Mouse (Mus musculus) left cerebral cortex, adult 18-20 months (tissue): ENCODE measurements around the gene Rex2. TPM values are rescaled to one million over a fixed set of nuclear protein-coding genes. Genes with fewer than 3 reads are reported as not detected.
"Not testable (repeated sequence)": the region's sequence is repeated elsewhere in the genome, so short reads cannot be mapped to it uniquely, and the experiment has no call there.

Experiments
- DNase-seq, 2 experiments: peaks; one replicate each; pipeline ENCODE4 v3.0.0; 2021 to 2022; ENCODE audit warnings: low spot score in 2 of 2, mixed read lengths in 1 of 2
- long read RNA-seq, 2 experiments: library from polyadenylated mRNA; stranded (forward); transcript quantifications; one replicate each; pipeline ENCODE4 v2.0.0; 2021
- total RNA-seq, 2 experiments: library from RNA; stranded (reverse); gene quantifications; 2 replicates each; pipeline ENCODE4 v1.2.3; 2021

Gene Rex2
- under 1 TPM in 1 of 2 experiments, not detected in 1; 0.09 TPM for total RNA-seq
- long read RNA-seq, experiment 1 = 0 reads
- long read RNA-seq, experiment 2 = 0 reads

DNA sequence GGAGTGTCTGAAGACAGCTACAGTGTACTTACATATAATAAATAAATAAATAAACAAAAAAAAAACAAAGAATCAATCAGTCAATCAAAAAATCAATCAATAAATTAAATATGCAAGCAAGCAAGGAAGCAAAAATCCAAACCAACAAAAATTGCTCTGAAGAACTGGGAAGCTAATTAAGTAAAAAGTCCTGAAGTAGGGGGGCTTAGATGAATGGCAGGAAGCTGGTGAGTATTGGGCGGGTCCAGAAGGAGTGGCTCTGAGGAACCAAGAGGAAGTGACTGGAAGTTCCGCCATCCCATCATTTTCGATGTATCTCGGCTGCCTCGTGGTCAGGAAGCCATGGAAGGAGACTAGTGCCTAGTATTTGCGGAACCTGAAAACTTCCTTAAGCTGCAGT, at the start of gene Rex2:
Gene Rex2, plus strand, starts transcription at position 301 of the 400 bp plus-strand sequence.
- not testable (repeated sequence) for DNase-seq

DNA sequence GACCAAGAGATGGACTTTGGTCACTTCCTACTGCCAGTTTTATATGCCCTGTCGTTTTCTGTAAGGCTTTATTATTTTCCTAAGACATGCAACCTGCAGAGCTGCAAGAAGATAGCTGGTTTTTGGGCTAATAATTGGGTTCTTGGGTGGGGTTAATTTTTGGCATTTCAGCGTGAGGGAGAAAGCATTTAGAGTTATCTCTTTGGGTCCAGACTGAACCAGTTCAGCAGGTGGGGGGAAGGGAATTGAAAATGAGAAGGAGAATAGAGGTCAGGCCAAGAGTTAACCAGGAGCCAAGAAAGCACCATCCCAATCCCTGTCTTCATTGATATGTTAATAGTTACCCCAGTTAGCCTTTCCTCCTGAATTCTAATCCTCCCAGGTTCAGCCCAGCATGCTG, 45.1 kb upstream of the Rex2 start:
- DNase-seq = not testable (repeated sequence)

DNA sequence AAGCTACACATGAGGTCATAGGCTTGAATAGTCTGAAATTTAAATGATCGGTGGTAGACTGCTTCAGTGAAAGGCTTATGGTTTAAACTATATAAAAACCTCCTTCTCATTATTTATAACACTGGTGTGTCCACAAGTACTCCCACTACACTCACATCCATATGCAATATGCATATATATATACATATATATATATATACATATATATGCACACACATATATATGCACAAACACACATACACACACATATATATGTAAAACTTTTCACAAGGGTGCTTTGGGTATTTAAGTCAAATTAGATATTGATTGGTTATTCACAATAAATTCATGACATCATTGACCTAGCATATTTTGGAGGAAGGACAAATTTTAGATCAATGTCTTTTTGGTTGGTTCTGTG, 3.2 kb upstream of the Rex2 start:
- DNase-seq = not testable (repeated sequence)

DNA sequence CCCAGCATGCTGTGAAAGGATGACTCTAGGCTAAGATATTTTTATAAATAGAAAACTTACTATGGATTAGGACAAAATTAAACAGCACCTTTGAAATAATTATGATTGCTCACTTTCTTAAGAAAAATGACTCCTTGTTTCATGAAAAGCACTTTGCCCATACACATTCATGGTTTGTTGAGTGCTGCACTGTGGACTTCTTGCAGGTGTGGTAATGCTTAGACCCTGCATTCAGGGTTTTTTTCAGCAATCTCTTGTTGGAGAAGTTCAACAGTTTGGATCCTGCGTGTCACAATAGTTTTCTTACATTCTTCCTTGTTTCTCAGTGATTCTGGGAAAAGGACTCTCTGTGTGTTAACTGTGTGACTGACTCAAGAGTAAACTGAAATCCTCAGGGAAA, 4.7 kb downstream of the Rex2 start:
- DNase-seq = not testable (repeated sequence)

DNA sequence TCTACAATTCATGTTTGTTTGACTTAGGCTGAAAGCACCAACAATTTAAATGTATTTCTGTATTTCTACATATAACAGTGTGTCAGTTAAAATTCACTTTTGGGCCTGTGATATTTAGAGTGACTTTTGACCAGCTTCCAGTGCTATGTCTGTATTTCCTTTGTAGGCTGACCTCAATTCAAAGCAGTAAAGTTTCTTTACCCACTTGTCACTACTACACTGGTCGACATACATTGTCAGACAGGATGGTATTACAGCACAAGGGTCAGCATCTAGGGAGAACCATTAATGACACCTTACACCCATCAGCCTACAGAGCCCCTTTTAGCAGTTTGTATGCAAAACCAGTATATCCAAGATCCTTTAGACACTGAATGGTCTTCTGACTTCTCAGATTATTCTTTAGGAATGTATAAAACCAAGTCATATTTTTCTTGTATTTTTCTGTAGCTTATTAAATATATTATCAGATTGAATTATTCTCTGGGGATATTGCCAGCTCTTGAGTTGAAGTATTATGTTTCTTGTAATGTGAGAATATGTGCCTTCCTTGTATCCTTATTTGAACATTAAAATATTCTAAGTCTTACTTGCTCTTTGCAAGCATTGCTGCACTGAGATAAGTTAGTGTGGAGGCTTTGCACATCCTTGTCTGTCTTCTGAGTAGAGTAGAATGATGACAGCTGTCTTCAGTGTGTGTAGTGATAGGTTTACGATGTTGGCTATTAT, 9.8 kb downstream of the Rex2 start:
- DNase-seq = not testable (repeated sequence)

DNA sequence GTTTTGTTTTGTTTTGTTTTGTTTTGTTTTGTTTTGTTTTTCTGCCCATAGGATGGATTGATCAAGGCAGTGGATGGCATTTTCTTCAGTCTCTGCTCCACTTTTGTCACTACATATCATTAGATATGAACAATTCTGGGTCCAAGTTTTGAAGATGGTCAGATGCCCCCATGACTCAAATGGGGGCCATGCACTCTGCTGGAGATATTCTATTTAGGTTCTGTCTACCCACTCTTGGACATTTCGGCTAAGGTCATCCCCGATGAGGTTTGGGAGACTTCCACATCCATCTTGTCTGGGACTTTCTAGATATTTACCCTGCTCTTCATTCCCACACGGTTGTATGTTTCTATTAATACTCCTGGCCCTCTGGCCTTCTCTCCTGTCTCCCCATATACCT, 42.1 kb downstream of the Rex2 start:
- DNase-seq = not testable (repeated sequence)

DNA sequence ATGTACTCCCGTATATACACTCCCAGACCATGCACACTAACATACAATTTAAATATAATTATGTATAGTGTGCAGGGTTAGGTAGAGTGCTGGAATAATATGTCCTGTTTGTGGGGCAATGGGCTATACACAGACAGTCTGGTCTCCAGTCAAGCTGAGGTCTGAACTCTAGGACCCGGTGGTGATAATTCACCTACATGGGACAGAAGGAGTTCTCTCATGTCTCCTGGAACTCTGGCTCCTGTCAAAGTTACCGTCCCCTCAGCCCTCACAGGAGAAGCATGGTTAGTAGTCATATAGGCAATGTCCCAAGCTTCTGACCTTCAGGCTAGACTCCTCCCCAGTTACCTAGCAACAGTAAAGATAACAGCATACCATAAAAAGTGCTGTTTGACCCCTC, 44.2 kb downstream of the Rex2 start:
- DNase-seq = not testable (repeated sequence)

DNA sequence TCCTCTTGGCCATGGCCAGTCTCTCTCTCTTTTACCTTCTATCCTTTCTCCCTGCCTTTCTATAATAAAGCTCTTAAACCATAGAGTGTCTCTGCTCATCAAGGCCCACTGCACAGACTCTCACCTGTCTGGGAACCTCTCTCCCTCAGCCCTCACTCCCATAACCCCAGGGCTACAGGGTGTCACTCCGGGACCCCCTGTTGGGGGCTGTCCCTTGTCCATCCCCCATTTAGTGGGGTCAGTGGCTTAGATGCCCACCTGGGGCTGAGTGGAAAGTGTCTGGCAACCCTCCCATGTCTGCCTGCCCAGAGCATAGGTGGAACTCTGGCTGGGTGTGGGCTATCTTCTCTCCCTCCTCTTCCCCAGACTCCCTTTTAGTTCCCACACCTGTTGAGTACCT, 44.7 kb downstream of the Rex2 start:
- not testable (repeated sequence) for DNase-seq

DNA sequence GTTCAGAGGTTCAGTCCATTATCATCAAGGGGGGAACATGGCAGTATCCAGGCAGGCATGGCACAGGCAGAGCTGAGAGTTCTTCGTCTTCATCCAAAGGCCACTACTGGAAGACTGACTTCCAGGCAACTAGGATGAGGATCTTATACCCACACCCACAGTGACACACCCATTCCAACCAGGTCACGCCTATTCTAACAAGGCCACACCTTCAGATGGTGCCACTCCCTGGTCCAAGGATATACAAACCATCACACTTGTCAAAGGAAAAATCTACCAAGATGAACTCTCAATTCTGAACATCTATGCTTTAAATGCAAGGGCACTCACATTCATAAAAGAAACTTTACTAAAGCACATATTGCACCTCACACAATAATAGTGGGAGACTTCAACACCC, 74.0 kb downstream of the Rex2 start:
- not testable (repeated sequence) for DNase-seq

DNA sequence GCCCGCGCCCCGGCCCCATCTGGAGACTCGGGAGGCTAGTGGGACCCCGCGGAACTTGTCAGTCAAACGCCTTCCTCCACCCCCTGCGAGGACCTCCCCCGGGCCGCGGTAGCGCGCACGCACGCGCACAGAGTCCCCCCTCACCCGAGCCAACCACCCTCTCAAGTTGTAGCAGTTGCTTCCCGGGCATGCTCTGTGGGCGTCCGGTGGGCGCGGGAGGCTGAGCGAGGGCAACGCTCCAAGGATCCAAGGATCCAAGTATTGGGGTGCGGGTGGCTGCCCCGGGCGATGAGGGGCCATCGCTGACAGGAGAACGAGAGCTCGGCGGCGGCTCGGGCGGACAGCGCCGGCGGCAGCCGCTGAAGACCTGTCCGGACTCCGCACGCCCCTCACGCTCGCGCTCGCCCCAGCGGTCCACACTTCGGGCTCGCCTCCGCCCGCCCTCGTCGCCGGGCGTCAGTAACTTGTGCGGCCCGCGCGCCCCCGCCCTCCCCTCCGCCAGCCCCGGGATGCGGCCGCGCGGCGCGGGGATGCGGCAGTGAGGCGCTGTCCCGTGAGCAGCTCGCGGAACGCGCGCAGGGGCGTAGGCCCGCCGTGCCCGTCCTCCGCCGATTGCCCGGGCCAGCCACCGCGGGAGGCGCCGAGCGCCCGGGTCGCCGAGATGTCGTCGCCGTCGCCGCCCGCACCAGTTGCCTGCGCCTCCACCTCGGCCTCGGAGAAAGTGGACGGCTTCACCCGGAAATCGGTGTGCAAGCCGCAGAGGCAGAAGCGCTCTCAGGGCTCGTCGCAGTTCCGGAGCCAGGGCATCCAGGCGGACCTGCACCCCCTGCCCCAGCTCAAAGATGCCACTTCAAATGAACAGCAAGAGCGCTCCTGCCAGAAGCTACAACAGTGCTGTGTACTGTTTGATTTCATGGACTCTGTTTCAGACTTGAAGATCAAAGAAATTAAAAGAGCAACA, 80.3 kb downstream of the Rex2 start:
- DNase-seq = peak in 1 of 2 experiments; percentile 27

DNA sequence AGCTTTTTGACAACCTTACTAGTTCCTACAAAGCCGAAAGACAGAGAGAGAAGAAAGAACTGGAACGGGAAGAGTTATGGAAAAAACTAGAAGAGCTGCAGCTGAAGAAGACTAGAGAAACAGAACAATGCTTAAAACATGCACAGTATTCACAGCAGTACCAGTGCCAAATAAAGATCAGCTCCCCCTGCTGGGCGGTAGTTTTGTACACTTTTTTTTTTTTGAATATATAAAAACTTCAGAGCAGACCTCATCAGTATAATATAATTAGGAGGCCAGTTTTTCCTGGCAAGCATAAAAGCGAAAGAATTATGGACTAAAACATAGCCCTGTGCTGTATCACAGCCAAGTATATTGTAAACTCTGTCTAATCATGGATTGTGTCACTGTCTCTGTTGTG, 82.2 kb downstream of the Rex2 start:
- DNase-seq = not testable (repeated sequence)

Other genes with a start within 250 kb of the Rex2 start
- gene Gm21411, start 112.3 kb upstream of the Rex2 start, total RNA-seq = not detected
- gene Zfp989, start 49.9 kb upstream of the Rex2 start, total RNA-seq = not detected
- gene Zfp991, start 110.2 kb downstream of the Rex2 start, total RNA-seq = 1 to 10 TPM; 7.6 to 8.3 TPM